Mouse (Mus musculus): ENCODE measurements at regions not wholly inside any gene's neighbourhood (a gene's known extent, or its start where the extent isn't known, plus 50 kb on each side); places are given as distances from the start of the nearest gene placed in this dataset.
A peak's percentile ranks its signal among the peaks of the same experiment; 100 is the strongest.

DNA sequence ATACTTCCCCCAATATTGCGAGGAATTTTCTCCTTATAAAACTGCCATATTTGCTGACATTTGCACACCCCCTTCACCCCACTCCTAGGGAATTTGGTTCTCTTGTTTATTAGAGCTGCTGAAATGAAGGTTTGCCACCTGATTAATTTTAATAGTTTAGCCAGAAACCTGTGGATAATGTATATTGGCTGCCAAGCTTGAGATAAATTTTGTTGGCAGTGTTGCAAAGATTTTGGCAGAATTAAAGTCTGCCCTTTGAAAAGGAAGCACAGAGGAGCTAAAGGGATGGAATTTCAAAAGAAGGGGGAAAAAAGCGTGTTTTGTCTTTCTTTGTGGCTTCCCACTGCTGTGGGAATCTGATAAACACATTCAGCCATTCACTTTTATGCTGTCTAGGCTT, 354.6 kb upstream of the Car10 start:
- peak; percentile 7 to 9 for DNase-seq

DNA sequence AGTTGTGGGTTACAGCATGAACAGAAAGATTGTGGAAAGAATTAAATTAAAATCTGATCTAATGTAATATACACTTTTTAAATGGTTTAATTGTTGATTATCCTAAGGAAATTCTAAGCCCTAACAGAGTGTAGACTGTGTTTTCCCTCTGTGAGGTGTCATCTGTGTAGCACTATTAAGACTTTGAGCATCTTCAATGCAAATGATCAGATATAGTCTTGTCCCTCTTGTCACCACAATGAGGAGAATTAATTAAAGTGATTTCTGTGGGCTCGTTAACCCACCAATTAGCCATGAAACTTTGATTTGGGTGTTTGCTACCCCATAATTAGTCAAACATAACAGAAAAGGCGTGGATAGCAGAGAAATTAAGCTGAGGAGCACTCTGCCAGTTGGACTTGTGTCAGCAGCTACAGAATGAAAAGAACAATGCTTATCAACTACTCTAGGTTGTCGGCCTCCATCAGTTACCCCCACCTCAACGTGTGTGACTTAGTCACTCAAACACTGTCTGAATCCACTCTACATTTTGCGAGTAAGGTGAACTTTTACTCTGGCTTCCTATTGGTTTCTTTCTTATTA, 339.4 kb upstream of the Car10 start:
- DNase-seq = no peak

DNA sequence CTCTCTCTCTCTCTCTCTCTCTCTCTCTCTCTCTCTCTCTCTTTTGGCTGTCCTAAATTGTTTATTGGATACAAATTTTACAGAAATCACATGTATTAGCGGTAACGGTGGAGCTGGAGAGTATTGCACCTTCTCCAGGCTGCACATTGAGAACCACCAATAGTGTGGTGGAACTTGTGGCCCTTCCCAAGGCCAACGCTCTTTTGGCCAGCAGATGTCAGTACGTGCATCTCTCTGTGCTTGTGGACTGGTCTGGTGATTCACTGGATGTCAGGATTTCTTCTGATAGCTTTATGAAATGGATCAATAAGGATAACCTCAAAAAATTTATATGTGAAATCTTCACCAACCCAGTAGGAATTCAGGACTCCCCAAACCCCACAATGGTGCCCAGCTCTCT, 327.9 kb upstream of the Car10 start:
- DNase-seq = peak; percentile 43 to 55

DNA sequence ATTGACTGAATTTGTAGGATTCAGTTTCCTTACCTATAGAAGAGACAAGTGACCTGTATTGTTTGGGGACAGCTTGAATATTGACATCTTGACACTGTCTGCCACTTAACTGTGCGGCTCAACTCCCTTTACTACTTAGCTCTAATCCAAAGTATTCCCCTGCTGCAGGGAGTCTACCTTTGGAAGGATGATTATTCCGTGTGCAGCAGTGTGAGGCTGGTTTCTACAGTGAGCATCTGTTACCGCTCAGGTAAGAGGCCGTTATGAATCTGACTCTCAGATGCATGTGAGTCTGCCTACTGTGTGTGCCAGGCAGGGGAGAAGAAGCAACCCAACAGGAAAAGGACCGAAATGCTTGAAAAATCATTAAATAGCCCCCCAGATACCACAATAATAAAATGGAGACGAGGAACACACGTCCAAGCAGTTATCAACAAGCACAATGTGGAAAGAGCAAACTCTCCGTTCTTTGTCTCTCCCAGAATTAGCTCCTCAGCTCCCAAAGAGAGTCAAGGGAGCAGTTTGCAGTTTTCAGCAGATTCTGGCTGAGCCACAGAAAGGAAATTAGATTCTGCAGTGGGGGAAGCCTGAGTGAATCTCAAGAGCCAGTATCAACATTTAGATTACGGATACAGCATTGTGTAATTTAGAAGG, 324.8 kb upstream of the Car10 start:
- no peak for DNase-seq

- DNase-seq = no peak
Observed at GRCm38 (mm10) chr11:92773570-92773929, 324.3 kb upstream of the Car10 start.

DNA sequence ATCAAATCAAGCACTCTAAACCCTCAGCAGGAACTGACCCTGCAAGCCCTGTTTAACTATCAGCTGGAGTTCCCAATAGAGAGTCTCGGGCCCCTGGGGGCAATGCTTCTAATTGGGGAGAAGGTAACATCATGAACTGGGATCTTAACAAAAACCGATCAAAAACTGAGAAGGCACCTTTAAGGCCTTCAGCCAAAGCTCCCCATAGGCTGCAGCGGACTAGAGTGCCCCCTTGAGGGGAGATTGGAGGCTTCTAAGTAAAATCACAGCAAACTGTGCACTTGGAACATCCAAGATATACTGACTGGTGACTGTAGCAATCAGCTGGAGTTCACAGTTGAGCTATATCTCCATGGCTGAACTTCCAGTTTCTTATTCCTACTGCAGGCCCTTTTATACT, 323.0 kb upstream of the Car10 start:
- peak; percentile 3 to 4 for DNase-seq

GRCm38 (mm10) chr11:92799267-92799666, 298.6 kb upstream of the Car10 start:
- DNase-seq = no peak

Measured in cerebellum, adult 18-20 months (tissue).